Mouse (Mus musculus) right cerebral cortex, adult 2 months (tissue): Measurements from ENCODE around the gene Rfx8.

Experiments
- DNase-seq, 2 experiments: peaks; one replicate each; pipeline ENCODE4 v3.0.0; 2021 to 2022; ENCODE audit warnings: low spot score in 2 of 2

Rfx8 gene

GRCm38 (mm10) chr1:39648584-39648983, 72.2 kb downstream of the Rfx8 start:
- peak in 1 of 2 experiments; percentile 28 for DNase-seq

- no peak for DNase-seq
These were observed 74.7 kb downstream of the Rfx8 start for GRCm38 (mm10) chr1:39645905-39646759.

GRCm38 (mm10) chr1:39644333-39644732, 76.5 kb downstream of the Rfx8 start:
- DNase-seq = no peak

- DNase-seq = no peak
These were observed 79.1 kb downstream of the Rfx8 start for GRCm38 (mm10) chr1:39641667-39642066.

GRCm38 (mm10) chr1:39637139-39637538, 83.7 kb downstream of the Rfx8 start:
- no peak for DNase-seq

GRCm38 (mm10) chr1:39636660-39637059, 84.1 kb downstream of the Rfx8 start:
- DNase-seq = no peak

- DNase-seq = no peak
These were observed 84.6 kb downstream of the Rfx8 start for GRCm38 (mm10) chr1:39636196-39636595.

GRCm38 (mm10) chr1:39628606-39629005, 92.2 kb downstream of the Rfx8 start:
- no peak for DNase-seq

GRCm38 (mm10) chr1:39625491-39625890, 95.3 kb downstream of the Rfx8 start:
- DNase-seq = no peak

- DNase-seq = no peak
These were observed 97.1 kb downstream of the Rfx8 start for GRCm38 (mm10) chr1:39623729-39624128.

GRCm38 (mm10) chr1:39623106-39623505, 97.7 kb downstream of the Rfx8 start:
- DNase-seq = no peak

GRCm38 (mm10) chr1:39618524-39618923, 102.3 kb downstream of the Rfx8 start:
- no peak for DNase-seq

- DNase-seq = no peak
These were observed 105.3 kb downstream of the Rfx8 start for GRCm38 (mm10) chr1:39615526-39615925.
